Mouse (Mus musculus) embryonic facial prominence, embryonic 13.5 days (tissue): ENCODE measurements around the gene Irf2bpl. TPM values are rescaled to one million over a fixed set of nuclear protein-coding genes. Genes with fewer than 3 reads are reported as not detected.

Experiments used
- ATAC-seq: fragments of 200-750 bp; cut with Nextera tagmentation; 2 replicates; pipeline ENCODE4 v1.8.0; 2017; ENCODE audit warnings: low read depth; ENCODE audit not compliant: insufficient number of reproducible peaks, insufficient read depth, low FRiP score, low TSS enrichment
- H3K27ac ChIP-seq: fragments of 300-500 bp; sonication (generic); 2 replicates; pipeline ENCODE4 v1.5.1; 2015; ENCODE audit warnings: moderate library complexity, mild to moderate bottlenecking, inconsistent platforms
- H3K27me3 ChIP-seq: fragments of 300-500 bp; sonication (generic); 2 replicates; pipeline ENCODE4 v1.6.1; 2015; ENCODE audit warnings: mild to moderate bottlenecking, inconsistent platforms
- H3K36me3 ChIP-seq: fragments of 300-500 bp; sonication (generic); 2 replicates; pipeline ENCODE4 v1.6.1; 2015; ENCODE audit warnings: mild to moderate bottlenecking, inconsistent platforms
- H3K4me1 ChIP-seq: fragments of 300-500 bp; sonication (generic); 2 replicates; pipeline ENCODE4 v1.6.1; 2015; ENCODE audit warnings: inconsistent platforms
- H3K4me2 ChIP-seq: fragments of 300-500 bp; sonication (generic); 2 replicates; pipeline ENCODE4 v1.6.1; 2015; ENCODE audit warnings: moderate library complexity, mild to moderate bottlenecking, inconsistent platforms
- H3K4me3 ChIP-seq: fragments of 300-500 bp; sonication (generic); 2 replicates; pipeline ENCODE4 v1.5.1; 2015; ENCODE audit warnings: mild to moderate bottlenecking, inconsistent platforms
- H3K9ac ChIP-seq: fragments of 300-500 bp; sonication (generic); 2 replicates; pipeline ENCODE4 v1.6.1; 2015; ENCODE audit warnings: mild to moderate bottlenecking, inconsistent platforms
- H3K9me3 ChIP-seq: fragments of 300-500 bp; sonication (generic); 2 replicates; pipeline ENCODE4 v1.6.1; 2016; ENCODE audit warnings: inconsistent platforms
- WGBS: fragments of 180-500 bp; shearing (Covaris S2); methylation state at CpG from one replicate; pipeline ENCODE4 v1.1.7; 2015; ENCODE audit warnings: mixed read lengths; 5-methylcytosine and 5-hydroxymethylcytosine counted together
- polyA plus RNA-seq: library from polyadenylated mRNA; unstranded; fragments of >200 nt; fragmentation: Nextera tagmentation; extraction: Ambion mirVana; gene quantifications from 2 replicates; pipeline ENCODE4 v1.2.1, GENCODE M21; 2015

Gene Irf2bpl
- polyA plus RNA-seq, 1 experiment from 2014 or later: 37.7 TPM

DNA sequence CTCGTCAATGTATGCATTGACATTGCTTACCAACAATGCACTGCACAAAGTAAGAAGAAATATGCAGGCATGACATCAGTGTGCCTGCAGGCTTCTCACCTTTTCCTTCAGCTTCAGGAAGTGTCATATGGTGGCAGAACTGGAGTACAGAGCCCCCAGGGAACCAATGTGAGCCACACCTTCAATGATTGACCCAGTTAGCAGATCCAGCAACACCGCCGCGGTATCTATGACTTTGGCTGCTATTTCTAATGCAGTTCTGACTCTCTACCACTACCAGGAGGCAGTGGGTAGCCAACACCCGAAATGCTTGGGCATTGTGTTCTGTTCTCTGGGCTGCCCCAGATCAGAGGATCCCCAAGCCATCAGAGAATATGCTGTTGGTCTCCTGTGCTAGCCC is 33.9 kb downstream of the Irf2bpl start:
- no peaks in the 10 kb centered on the region for H3K36me3 ChIP-seq
- H3K4me3 ChIP-seq: no peak overlapping the region
- no peak overlapping the region for H3K27ac ChIP-seq
- H3K27me3 ChIP-seq: no peaks in the 10 kb centered on the region
- no peaks in the 10 kb centered on the region for H3K9me3 ChIP-seq
- H3K4me2 ChIP-seq: no peak overlapping the region
- peaks cover 29% of the 10 kb centered on the region for H3K4me1 ChIP-seq
- no peak for ATAC-seq
- 88% methylated on average over 5 of the region's 5 CpGs for WGBS
- no peak overlapping the region for H3K9ac ChIP-seq

DNA sequence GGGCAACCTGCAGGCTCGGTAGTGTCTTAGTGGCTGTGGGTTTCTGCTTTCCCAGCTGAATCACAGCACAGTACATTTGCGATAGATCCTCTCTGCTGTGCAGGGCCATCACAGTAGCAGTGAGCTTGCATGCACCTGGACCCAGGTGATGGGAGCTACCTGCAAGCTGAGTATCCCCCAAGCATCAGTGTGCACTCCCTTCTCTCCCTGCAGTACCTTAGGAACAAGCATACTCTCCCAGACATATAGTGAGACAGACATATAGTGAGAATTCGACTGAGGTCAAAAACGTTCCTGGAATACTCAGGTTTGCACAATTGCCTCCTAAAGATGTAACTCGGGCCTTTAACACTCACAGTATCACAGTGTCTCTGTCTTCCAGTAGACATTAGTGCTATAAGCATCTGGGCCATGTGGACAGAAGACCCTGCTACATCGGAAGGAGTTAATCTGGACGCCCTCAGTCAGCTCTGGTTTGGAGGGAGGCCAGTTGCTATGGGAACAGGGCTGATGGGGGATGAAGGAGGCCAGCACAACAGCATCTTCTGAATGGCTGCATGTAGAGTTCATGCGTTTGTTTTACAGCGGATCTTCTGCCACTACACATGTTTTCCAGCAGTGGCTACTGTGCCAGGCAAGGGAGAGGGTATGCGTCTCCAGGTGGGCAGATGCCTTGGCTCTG is 34.5 kb downstream of the Irf2bpl start:
- Histone ChIP-seq H3K9ac (no peak overlapping the region), H3K36me3 (no peaks in the 10 kb centered on the region), H3K4me3 (no peak overlapping the region), H3K9me3 (no peaks in the 10 kb centered on the region), H3K4me2 (no peak overlapping the region), H3K27ac (no peak overlapping the region), H3K4me1 (peaks cover 22% of the 10 kb centered on the region), H3K27me3 (no peaks in the 10 kb centered on the region)
- 58% methylated on average over 10 of the region's 10 CpGs for WGBS
- ATAC-seq: no peak

DNA sequence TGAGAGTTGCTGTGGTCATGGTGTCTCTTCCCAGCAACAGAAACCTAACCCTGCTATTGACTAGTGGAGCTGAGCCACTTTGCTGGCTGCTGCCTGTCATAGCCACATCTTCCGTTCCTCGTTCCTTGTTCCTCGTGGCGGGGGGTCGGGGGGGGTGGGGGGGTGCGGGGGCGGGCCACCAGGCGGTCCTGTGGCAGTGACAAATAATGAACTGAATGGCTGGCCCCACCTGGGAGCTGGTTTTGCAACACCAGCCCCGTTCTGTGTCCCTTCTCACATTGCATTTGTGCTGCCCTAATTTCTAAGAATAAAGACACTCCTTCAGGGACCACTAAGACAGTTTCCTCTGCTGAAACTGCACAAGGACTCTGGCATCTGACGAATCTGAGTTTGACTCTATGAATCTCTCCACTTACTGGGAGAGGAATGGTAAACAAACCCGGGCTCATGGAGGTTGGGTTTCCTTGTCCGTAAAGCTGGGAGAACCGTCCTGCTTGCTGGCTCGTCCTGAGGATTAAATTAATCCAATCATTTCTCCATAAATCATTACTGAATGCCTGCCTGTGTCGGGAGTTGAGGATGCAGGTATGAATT is 41.6 kb downstream of the Irf2bpl start:
- H3K9me3 ChIP-seq: no peaks in the 10 kb centered on the region
- peak overlapping the region; percentile 30 for H3K4me2 ChIP-seq
- ATAC-seq: no peak
- H3K36me3 ChIP-seq: no peaks in the 10 kb centered on the region
- H3K27me3 ChIP-seq: no peaks in the 10 kb centered on the region
- WGBS: 19% methylated on average over 15 of the region's 15 CpGs
- H3K4me3 ChIP-seq: no peak overlapping the region
- H3K9ac ChIP-seq: no peak overlapping the region
- H3K4me1 ChIP-seq: peaks cover 15% of the 10 kb centered on the region
- H3K27ac ChIP-seq: peak overlapping the region; percentile 62

DNA sequence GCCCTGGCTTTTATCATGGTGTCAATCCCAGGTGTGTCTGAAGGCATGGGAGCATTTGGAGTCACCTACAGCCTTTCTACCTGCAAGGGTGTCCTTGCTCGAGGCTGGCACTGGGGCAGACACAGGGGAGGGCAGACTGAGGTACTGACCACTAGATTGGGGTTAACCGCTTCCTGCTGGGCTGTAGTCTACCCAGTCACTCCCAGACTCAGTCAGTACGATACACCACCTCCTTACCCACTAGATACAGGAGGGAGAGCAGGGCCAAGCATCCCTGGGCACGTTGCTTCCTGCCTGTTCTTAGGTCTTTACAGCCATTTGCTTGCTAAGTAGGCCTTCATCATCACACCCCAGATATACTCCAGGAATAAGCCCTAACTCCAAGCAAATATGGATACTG is 44.1 kb downstream of the Irf2bpl start:
- Histone ChIP-seq H3K4me2 (no peak overlapping the region), H3K9ac (no peak overlapping the region), H3K9me3 (no peaks in the 10 kb centered on the region), H3K4me1 (peaks cover 21% of the 10 kb centered on the region), H3K36me3 (no peaks in the 10 kb centered on the region), H3K27me3 (no peaks in the 10 kb centered on the region), H3K27ac (no peak overlapping the region), H3K4me3 (no peak overlapping the region)
- WGBS: 86% methylated on average over 4 of the region's 4 CpGs
- no peak for ATAC-seq

DNA sequence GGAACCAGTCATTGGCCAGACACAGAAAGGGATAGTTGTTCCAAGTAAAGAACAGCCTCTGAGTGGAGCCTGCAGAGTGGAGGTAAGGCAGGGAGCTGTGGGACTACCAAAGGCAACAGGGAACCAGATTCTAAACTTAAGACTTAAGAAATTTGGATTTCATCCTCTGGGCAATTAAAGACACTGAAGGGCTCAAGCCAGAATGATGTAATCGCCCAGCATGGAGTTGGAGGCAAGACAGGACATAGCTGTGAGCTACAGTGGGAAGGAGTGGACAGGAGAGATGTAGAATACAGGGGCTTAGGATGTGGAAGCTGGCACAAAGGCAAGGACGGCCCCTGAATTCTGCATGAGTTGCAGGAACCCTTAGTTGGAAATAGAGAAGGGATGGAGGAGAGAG is 46.4 kb downstream of the Irf2bpl start:
- WGBS: 56% methylated on average over 2 of the region's 2 CpGs
- no peaks in the 10 kb centered on the region for H3K27me3 ChIP-seq
- H3K27ac ChIP-seq: no peak overlapping the region

DNA sequence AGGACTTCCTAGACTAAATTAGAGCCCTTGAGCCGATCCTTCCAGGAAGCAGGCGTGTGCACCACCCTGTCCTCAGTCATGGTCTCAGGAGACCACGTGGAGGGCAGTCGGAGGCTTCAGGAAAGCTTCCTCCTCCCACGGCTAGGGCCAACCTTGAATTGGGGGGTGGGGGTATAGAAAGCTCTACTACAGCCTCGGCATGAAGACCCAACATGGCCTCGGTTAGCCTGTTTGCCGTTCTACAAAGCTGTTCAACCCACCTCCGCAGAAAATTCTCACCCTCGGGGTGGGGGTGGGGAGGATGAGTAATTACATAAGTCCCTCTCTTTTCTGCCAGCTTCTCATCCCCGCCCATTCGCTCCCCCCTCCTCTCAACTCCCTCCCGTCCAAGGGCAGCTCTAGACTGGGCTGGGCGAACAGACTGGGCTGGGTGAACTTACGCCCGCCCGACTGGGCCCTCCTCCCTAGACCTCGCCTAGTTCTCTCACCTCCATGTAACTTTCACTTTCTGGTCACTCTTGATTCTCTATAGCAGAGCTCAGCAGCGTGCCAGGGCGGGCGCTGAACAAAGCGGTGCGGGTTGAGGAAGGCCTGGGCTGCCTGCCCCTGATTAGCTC is 48.1 kb downstream of the Irf2bpl start:
- H3K27me3 ChIP-seq: no peaks in the 10 kb centered on the region
- H3K9me3 ChIP-seq: no peaks in the 10 kb centered on the region
- no peak overlapping the region for H3K4me3 ChIP-seq
- ATAC-seq: peak; percentile 50; the same call in 1 of the 2 replicates
- no peak overlapping the region for H3K9ac ChIP-seq
- H3K4me2 ChIP-seq: peak overlapping the region; percentile 43
- peak overlapping the region; percentile 75 for H3K27ac ChIP-seq
- H3K36me3 ChIP-seq: no peaks in the 10 kb centered on the region
- 38% methylated on average over 23 of the region's 23 CpGs for WGBS
- H3K4me1 ChIP-seq: peaks cover 33% of the 10 kb centered on the region

More for the DNA sequence above, 46.4 kb downstream of the Irf2bpl start:
- Histone ChIP-seq H3K4me2 (no peak overlapping the region), H3K9ac (no peak overlapping the region), H3K36me3 (no peaks in the 10 kb centered on the region), H3K9me3 (no peaks in the 10 kb centered on the region), H3K4me1 (peaks cover 23% of the 10 kb centered on the region), H3K4me3 (no peak overlapping the region)
- no peak for ATAC-seq

DNA sequence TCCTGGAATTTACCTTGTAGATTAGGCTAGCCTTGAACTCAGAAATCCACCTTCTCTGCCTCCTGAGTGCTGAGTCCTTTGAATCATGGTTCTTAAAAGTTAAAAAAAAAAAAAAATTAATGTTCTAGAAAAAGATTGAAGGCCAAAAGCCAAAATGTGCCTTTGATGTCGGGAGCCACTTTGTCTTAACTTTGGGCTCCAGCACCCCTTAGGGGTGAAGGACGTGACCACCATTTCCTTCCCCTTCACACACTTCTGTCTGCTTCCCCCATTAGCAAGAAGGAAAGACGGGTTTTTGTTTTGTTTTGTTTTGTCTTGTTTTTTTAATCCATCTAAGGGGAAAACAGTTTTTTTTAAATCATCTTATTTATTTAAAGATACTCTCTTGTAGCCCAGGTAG is 48.7 kb downstream of the Irf2bpl start:
- ATAC-seq: no peak
- Histone ChIP-seq H3K9me3 (no peaks in the 10 kb centered on the region), H3K4me3 (no peak overlapping the region), H3K4me2 (no peak overlapping the region), H3K27me3 (no peaks in the 10 kb centered on the region), H3K4me1 (peaks cover 34% of the 10 kb centered on the region), H3K36me3 (no peaks in the 10 kb centered on the region), H3K27ac (no peak overlapping the region), H3K9ac (no peak overlapping the region)
- WGBS: 81% methylated on average over 3 of the region's 3 CpGs

DNA sequence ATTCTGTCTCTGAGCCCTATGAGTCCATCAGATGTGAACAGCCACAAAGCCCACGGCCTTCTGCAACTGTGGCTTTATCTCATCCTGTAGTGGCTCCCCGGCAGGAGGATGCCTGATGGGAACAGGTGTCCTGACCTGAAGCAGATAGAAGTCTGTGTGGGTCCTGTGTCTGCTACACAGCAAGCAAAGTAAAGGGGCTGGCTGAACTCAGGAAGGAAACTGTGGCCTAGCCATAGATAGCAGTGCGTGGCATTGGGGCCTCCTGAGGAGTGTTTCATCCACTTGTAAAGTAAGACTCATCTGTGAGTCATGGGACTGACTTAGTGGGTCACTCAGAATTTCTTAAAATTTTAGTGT is 50.2 kb downstream of the Irf2bpl start:
- Histone ChIP-seq H3K4me3 (no peak overlapping the region), H3K27ac (no peak overlapping the region), H3K9me3 (no peaks in the 10 kb centered on the region), H3K9ac (no peak overlapping the region), H3K4me1 (peaks cover 45% of the 10 kb centered on the region), H3K4me2 (no peak overlapping the region), H3K27me3 (no peaks in the 10 kb centered on the region), H3K36me3 (no peaks in the 10 kb centered on the region)
- no peak for ATAC-seq
- WGBS: 82% methylated on average over 3 of the region's 3 CpGs

DNA sequence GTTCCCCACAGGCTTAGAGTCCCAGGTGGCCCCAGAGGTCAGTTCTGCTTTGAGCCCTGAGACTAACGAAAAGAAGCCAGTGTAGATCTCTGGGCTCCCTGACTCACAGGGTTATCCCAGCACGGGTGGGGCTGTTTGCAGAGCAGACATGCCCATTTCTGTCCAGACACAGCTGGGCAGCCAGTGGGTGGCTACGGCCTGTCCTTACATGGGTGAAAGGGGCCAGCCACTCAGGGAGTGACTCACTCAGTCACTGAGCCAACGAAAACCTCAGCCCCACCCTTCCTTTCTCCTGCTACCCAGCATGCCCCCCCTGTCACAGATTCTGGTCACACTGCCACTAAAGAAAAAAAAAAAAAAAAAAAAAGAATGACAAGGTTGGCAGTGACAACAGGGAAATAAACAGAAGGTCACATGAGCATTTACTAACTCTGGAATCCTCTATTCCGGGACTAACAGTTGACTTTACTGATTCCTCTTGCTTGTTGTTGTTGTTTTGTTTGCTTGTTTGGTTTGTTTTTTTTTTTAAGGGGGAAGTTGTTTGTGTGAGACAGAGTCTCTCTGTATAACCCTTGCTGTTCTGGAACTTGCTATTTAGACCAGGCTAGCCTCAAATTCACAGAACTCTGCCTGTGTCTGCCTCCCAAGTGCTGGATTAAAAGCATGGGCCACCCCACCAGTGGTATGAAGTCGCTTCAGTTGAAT is 50.7 kb downstream of the Irf2bpl start:
- Histone ChIP-seq H3K4me3 (no peak overlapping the region), H3K27me3 (no peaks in the 10 kb centered on the region), H3K36me3 (no peaks in the 10 kb centered on the region), H3K9ac (no peak overlapping the region; the same call in 1 of the 2 replicates), H3K27ac (no peak overlapping the region), H3K4me1 (peaks cover 45% of the 10 kb centered on the region), H3K9me3 (no peaks in the 10 kb centered on the region), H3K4me2 (no peak overlapping the region)
- 58% methylated on average over 6 of the region's 6 CpGs for WGBS
- ATAC-seq: no peak

DNA sequence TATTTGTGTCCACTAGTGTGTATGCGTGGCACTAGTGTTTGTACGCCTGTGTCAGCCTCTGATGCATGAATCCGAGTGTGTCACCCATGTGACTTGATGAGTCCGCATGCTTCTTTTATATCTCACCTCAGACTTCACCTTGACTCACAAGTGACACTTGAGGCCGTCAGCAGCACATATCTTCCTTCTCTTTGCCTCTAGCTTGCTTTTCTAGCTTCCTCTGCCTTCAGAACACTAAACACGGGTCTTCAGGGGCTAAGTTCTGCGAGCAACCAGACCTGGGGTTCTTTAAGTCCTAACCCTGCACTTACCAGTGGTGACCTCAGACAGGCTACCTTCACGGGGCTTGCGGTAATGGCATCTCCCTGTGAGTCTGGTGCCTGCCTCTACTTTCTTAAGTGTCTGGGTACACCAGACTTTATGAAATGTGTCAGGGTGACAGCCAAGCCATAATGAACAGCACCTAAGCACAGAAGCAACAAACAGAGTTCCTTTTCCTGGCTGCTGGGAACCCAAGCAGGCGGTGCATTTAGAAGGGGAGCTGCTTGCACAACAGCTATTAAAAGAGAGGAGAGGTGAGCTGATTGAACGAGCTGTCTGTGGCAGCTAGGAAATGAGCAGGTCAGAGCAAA is 51.9 kb downstream of the Irf2bpl start:
- Histone ChIP-seq H3K27ac (peak overlapping the region; percentile 78; the same call in 1 of the 2 replicates), H3K4me2 (peak overlapping the region; percentile 51; the same call in 1 of the 2 replicates), H3K4me3 (no peak overlapping the region), H3K27me3 (no peaks in the 10 kb centered on the region), H3K9me3 (no peaks in the 10 kb centered on the region), H3K36me3 (no peaks in the 10 kb centered on the region), H3K9ac (peak overlapping the region; percentile 66; the same call in 1 of the 2 replicates), H3K4me1 (peaks cover 44% of the 10 kb centered on the region)
- 64% methylated on average over 11 of the region's 11 CpGs for WGBS
- ATAC-seq: no peak
